Mouse (Mus musculus) heart, adult 2 months (tissue): ENCODE measurements at regions not wholly inside any gene's neighbourhood (a gene's known extent, or its start where the extent isn't known, plus 50 kb on each side); places are given as distances from the start of the nearest gene placed in this dataset.

ENCODE experiments used
- CTCF ChIP-seq: fragments of 200-600 bp; IDR thresholded peaks from 2 replicates; pipeline ENCODE4 v1.8.1; 2022; ENCODE audit warnings: antibody characterized with exemption, mild to moderate bottlenecking, moderate library complexity
- EP300 ChIP-seq: fragments of 200-500 bp; IDR thresholded peaks from 2 replicates; pipeline ENCODE4 v1.6.1; 2011; ENCODE audit warnings: low read depth, low read length, control low read depth; ENCODE audit not compliant: insufficient read depth
- POLR2A ChIP-seq: fragments of 200-500 bp; IDR thresholded peaks from 2 replicates; pipeline ENCODE4 v1.6.1; 2011; ENCODE audit warnings: mild to moderate bottlenecking, low read depth, low read length, control low read depth; ENCODE audit not compliant: insufficient read depth

GRCm38 (mm10) chr4:67162673-67163072, 335.3 kb downstream of the Tlr4 start:
- TF ChIP-seq EP300 (no peak), CTCF (no peak), POLR2A (no peak)
